Mouse (Mus musculus) left cerebral cortex, adult 11 months (tissue): ENCODE measurements around the gene Cyyr1.
"Not testable (repeated sequence)": the region's sequence is repeated elsewhere in the genome, so short reads cannot be mapped to it uniquely, and the experiment has no call there.

ENCODE experiments used
- DNase-seq: peaks from one replicate; pipeline ENCODE4 v3.0.0; 2022; ENCODE audit warnings: low spot score

Cyyr1 gene

DNA sequence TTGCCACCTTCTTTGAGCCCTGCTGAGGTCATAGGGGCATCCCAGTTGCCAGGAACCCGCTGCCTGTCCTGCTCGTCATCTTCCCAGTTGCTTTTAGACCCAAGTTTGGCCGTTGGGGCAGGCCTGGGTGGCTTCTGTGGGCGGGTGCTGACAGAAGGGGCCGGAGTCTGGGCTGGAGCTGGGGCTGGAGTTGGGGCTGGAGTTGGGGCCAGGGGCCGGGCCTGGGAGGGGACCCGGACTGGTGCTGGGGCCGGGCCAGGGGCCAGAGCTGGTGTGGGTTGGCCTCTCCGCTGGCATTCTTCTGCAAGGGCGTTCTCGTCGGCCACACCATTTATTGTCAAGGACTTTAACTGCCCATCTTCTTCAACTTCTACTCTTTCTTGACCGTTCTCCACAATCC is at the start of gene Cyyr1:
Gene Cyyr1 (minus strand): TSS at position 101 of the 400 bp plus-strand sequence.
- DNase-seq = not testable (repeated sequence)

DNA sequence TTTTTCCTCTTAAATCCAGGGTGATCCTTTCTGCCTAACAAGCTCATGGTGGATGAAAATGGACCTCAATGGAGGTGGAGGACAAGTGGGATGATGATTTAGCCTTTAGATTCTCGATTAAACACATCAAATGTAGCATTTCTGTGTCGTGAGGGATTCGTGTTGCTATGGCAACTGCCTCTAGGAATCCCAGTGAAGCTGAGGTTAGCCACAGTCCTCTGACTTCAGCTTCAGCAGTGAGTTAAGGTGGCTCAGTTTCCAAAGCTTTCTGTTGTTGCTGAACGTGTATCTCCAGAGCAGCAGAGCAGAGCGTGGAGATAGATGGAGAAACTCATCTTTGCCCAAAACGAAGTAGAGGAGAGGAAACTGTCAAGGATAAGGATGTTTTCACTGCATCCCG is 35.6 kb upstream of the Cyyr1 start:
- no peak for DNase-seq

DNA sequence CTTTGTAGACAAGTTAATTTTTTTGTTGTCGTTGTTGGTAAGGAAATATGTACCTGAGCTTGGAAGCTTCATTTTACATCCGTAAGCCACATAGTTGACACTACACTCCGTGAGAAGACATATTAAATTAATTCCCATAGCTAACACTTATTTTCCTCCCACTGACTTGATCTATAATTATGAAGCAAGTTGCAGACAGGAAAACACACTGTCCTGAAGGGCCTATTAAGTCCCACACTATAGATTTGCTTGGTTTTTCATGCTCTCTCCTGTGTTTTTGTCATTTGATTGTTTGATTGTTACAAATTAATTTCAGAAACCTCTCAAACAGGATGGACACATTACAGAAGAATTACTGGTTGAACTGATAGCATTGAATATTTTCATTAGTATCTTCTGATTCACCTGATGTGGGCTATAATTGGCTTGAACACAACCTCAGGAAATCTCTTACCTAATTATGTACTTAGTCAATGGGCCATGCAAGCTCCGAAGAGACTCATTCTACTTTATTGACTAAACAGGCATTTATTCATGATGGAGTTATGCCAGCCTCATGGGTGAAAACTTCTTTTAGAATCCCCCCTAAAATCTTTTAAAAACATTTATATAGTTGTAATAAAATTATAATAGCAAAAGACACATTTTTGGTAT is 34.5 kb upstream of the Cyyr1 start:
- no peak for DNase-seq

DNA sequence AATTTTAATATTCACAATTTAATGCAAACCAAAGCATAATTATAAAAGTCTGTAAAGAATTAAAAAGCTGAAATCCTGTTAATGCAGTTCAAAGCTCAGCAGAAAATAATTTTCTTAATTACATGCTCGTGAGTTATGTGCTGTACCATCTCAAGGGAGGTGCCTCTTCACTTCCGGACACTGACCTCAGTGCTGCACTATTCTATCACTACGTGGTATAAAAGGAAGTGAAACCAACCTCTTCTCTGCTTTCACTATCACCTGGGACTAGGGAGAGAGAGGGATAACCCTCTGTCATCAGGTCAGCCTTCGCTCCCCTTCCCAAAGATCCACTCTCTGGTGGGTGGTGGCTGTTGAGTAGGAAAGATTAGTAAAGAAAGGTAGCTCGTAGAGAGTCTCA is 13.3 kb upstream of the Cyyr1 start:
- DNase-seq = no peak

DNA sequence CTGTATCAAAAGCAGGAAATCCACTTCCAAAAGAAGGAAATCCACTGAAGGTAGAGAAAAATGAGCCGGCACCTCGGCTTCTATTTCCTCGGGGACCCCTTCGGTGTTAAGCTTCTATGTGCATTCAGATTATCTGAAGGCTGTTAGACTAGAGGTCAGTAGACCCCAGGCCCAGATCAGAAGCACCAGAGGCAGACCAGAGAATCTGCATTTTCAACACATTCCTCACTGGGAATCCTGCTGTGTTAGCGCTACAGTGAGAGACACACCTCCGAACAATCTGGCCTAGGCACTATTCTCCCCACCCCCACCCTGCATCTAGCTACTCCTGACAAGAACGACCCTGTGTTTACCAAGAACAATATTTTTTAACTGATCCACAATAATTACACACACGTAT is 641 bp upstream of the Cyyr1 start:
- no peak for DNase-seq

DNA sequence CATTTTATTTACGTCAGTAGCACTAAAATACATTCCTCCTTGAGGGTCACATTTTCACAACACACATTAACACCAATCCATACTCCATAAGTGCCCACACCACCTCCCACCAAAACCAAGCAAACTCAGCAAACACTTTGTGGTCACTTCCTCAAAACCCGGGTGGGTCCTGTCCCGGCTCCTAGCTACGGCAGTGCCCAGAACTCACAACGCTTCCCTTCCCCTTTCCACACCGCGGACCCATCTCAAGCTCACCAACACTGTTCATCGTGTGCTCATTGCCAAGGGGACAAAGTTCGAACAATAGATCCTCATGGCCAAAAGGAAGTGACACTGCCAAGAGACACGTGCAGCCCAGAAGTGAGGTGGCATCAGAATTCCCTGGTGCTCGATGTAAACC is 1.2 kb downstream of the Cyyr1 start:
- DNase-seq = not testable (repeated sequence)

DNA sequence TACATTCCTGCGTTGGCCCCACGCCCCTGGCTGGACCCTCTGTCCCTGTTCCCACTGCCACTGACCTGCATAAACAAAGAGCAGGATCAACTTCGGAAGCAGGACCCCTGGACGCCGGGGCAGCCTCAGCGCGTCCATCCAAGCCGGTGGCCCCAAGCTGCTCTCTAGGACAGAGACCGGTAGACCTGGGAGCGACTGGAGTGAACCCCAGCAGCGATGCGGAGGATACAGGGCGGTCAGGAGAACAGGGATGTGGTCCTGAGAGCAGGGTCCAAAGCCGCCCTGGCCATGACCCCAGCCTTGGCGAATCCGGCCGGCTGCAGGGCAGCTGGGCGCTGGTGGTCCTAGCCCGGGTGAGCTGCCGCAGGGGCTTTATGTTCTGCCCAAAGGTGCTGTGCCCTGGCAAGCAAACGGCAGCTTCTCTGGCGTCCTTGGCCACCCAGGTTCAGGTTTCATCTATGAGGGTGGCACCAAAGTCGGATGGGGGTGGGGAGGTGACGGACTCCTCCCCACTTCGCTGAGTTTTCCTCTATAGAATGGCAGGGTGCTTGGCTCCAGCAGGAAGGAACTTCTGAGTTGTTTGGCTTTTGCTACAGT is 3.1 kb downstream of the Cyyr1 start:
- no peak for DNase-seq

DNA sequence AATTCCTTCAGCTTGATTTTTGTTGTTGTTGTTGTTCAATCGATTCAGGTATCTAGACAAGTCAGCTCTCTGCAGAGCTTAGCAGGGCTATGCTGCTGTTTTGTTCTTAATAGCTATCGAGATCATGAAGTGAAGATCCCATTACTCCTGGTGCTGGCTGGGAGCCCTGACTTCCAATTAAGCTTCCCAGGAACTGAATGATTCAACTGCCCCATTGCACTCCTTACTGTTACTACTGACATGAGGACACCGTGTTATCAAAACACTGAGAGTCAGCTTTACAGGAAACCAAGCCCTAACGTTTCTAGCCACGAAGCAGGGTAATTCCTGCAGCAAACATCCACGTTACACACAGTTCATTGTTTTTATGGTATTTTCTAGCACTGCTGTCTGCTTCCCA is 6.7 kb downstream of the Cyyr1 start:
- DNase-seq = no peak

DNA sequence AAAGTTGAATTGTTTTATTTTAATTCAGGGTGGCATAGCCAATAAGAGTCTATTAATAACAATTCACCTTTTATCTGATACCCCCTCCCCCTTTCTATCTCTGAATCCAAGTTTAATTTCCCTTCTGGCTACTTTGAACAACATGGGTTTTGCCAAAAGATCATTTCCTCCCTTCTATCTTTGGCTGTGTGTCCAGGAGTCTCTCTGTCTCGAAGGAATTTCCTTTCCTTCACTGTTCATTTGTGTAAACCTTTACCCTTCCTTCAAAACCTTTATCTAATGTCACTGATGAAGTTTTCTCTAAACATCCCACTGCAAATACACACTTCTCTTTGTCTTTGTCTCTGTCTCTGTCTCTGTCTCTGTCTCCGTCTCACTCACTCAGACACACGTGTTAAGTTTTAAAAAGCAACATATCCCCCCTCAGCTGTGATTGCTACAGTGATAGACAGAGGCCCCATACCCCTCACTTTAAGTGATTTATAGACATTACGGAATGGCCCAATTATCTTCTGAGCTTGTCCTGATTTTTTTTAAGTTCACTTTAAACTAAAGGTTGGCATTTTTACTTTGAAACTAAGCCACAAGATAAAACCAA is 11.4 kb downstream of the Cyyr1 start:
- DNase-seq = no peak

DNA sequence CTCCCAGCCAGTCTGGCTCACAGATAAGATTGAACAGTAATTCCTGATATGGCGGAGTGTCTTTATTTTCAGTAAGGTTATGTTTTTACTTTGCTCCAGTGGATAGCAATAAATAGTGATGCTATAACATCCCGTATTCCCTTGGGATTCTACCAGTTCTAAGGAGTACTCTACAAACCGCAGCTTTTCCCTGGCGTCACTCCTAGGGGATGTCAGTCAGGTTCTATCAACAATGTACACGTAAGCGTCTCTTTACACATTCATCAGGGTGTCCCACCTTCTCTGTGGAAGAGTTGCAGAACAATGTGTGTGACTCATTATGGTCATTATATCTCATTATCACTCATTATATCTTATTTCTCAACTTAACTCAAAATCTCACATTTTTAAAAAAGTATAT is 12.2 kb downstream of the Cyyr1 start:
- DNase-seq = no peak

DNA sequence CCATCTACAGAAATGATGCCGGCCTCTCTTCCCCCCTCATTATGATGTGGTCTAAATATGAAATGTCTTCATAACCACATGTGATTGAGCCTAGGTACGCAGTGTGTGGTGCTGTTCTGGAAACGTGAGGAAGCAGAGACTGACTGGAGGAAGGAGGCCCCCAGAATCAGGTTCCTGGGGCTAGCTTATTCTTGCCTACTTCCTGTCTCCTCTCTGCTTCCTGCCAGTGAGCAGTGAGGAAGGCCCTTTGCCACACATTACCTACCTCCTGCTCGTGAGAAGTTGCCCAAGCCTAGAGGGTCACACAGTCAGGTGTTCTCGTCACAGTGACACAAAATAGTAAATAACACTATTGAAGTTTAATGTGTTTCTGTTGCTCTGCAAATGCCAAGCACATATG is 14.8 kb downstream of the Cyyr1 start:
- DNase-seq = no peak

DNA sequence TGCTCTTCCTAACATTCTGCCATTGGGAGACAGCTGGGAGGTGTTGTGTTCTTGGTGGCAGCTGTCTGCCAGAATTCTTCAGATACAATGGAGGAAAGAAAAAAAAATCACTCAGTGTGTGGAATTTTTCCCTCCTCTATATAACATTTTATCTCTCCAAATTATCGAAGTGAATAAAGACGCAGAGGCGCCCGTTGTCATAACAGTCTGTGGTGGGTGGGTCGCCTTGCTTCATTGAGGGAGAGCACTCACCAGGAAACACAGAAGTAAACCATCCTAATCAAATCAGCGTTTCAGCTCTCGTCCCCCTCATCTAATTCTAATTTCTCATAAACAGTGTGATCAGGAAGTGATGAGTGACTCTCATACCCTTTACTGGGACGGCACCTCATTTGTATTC is 17.1 kb downstream of the Cyyr1 start:
- no peak for DNase-seq

DNA sequence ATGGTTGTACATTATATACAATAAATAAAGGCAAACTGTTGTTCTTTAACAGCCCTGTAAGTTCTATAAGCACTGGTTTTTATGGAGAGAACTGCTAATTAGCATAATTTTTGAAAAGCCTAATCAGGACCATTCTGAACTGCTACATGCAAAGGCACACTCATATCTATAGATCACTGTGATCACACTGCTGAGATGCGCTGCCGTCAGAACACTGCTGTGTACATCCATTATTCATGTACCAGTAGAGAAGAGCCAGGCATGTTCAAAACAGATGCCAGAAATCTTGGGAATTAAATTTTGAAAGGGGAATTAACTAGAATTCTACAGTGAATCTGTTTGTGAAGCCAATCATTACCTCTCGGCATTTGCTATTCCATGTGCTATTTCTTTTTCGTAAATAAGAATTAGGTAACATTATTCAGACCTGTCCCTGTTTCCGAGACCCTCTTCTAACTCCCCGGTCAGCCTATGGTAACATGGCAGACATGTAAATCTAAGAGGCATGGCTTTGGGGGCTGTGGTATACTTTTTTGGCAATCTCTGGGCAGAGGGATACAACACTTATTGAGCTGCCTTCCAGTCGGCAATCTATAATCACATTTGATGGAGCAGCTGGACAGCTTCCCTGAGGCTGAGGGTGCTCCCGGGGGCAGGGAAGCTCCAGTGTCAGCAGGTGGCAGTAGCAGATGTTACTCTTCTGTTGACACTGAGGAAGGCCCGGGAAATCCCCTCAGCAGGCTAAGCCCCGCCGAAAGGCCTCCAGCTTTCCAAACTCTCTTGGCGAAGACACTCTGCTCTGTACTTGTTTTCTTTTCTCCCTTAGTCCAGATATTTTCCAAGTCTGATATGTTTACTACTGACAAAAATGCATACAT is 25.2 kb downstream of the Cyyr1 start:
- no peak for DNase-seq

DNA sequence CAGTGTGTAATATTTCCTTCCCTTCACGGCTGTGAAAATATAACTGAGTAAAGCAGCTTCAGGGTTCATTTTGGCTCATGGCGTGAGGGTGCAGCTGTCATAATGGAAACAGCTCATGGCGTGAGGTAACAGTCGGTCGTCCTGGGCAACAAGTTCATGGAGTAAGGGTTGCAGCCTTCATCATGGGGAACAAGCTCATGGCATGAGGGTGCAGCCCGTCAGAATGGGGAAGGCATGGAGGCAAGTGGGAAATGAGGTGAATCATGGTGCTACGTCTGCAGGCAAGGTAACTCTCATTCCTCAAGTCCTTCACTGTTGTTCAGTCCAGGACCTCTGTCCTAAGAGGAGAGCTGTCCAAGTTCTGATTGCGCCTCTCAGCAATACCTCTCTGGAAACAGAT is 28.6 kb downstream of the Cyyr1 start:
- DNase-seq = no peak

DNA sequence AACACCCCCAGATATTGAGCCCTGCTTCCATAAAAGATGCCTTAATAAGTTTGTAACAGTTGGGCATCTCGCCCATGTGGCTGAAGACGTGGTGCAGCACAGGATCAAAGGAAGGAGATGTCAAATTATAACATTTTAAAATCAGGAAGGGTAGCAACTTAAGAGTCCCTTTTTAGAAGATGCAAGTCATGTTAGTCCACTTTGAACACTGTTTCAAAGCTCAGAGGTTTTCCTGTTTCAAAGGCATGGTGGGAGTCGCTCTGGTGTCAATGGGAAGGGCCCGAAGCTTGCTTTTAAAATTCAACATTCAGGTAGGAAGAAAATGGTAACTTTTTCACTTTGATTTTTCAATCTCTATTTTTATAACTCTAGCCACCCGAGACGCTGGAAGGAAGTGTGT is 45.9 kb downstream of the Cyyr1 start:
- DNase-seq = no peak

DNA sequence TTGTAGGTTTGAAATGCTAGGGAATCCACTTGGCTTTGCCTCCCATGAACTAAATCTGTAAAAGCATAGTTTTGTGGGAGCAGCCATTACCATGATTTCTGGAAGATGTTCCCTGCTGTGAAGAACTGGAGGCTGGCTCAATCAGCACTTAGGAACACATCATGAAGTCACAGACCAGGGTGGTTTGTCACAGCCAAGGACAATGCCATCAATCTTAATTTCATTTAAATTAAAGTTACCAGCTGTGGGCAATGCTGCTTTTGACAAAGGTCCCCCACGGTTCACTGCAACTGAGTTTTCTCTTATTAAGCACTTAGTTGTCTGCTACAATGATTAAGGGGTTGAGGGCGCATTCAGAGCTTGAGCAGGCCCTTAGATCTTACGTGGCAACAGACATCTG is 48.1 kb downstream of the Cyyr1 start:
- DNase-seq = no peak

DNA sequence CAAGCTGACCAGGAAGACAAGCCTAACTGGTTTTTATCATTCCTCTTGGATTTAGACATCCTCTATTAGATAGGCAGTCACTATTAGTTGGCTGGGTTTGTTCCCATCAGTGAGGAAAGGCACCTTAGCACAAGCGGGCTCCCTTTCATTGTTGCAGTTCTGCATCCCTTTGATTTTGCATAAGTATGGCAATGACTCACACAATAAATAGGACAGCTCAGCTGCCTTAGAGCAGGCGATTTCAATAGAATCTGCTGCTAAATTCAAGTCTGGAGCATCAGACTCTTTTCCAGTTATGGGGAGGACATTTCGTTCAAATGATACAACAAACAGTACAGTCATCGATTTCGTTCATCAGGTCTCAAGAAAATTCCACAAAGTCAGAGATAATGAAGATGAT is 49.8 kb downstream of the Cyyr1 start:
- no peak for DNase-seq

DNA sequence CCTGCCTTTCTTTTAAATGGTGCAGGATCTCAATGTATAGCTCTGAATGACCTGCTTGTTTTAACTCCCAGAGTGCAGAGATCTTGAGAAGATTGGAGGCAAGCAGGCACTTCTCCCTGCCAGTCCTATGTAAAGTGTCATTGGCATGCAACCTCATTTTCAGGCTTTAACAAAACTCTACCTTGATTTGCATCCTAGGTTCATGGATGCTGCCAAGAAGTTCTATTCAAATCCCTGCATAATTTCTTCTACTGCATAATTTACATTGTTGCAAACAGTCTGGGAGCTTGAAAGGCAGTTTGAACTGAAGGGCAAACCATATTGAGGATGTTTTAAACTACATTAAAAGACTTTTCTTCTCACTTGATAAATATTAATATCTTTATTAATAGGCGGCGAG is 57.4 kb downstream of the Cyyr1 start:
- no peak for DNase-seq

DNA sequence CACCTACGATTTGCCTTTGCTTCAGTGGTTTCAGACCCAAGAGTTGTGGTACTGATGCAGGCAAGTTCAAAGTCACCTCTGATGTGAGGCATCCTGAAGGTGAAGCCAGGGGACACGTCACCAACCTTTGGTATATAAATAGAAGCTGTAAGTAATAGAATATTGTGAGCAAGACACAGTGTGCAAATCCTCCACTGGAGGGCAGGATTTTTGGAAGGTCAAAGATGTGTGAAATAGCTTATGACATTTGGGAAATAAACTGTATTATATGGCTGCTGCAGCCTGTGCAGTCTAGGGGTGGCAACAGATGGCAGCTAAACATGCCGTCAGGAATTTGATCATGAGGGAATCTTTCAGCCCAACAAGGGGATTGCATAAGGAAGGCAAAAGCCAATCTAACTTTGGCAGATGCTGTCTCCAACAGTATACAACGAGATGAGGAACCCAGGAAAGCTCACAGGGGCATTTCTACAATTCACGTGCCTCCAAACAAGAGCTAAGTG is 65.0 kb downstream of the Cyyr1 start:
- no peak for DNase-seq

DNA sequence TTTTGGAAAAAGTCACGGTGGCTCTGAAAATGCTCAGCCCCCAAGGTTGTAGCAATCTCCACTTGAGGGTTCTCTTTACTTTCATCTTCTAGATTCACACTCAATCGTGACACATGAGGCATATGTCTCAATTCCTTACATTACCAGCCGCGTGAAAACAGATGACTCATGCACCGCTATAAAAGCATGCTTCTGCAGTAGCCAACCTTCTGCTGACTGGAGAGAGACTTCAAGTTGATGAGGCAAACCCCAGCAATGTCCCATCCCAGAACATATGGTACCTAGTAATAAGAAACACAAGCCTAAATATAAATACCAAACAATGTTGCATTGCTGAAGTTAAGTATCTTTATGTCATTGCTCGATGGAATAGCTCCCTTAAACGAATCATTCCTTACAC is 65.9 kb downstream of the Cyyr1 start:
- peak; percentile 29 for DNase-seq

DNA sequence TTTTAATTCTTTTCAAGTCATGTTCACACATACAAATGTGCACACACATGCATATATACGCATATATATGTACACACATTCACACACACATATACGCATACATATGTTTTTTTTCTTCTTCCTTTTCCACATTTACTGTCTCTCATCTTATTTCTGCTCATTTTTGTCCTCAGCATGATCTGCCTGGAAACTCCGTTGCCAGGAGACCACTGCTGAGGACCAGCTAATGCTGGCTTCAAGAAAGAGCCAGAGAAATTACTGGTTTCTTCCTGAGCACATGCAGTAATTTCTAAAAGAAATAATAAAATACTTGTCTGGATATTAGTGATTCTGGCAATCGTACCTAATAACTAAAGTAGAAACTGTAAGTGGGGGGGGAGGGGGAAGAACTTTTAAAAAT is 68.6 kb downstream of the Cyyr1 start:
- DNase-seq = no peak

DNA sequence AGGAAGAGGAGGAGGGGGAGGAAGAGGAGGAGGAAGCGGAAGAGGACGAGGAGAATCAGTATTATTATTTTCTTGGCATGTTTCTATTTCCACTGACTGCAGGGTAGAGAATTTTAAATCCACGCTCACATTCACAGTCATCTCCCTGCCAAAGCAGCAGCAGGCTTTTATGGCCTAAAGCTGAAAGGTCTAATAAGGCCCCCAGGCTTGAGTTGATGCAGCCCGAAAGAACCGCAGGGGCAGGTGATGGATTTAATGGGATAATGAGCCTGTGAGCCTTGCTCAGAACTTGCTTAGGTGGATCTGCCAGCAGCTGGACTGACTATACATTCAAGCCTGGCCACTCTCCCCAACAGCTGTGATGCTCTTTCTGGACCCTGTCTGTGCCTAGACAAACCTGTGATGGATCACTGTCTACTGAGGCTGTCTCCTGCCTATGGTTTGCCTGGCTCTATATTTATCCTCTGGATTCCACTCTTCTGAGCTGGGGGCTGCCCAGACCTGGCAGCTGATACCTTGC is 78.6 kb downstream of the Cyyr1 start:
- DNase-seq = no peak

DNA sequence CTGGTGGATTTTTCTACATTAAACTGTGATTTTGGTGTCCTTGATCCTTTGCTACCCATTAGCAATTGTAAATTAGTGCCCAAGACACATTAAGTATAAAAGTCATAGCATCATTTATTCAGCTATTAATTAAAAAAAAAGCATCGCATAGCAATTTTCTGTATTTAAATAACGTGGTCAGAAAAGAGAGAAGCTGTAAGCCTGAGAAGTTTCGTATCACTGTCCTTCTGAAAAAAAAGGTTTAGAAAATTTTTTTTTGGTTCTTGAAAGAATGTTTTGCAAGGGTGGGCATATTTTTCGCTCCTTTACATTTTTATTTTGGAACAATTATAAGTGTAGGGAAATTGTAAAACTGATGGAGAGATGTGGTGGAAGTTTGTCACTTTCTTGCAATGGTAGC is 83.1 kb downstream of the Cyyr1 start:
- DNase-seq = no peak
